8 mouse cellular contexts compared by ENCODE assay signal in genomic region chr3:38886061-38886821, GRCm38 (mm10). TPM values are rescaled to one million over a fixed set of nuclear protein-coding genes. Genes with fewer than 3 reads are reported as not detected.
DNase-seq lines count a peak whose midpoint lies in the region; ATAC-seq lines count a peak whose summit lies in the region.

No protein-coding gene starts in this region.

- no peaks in the 10 kb centered on the region; the same call in 1 of the 2 replicates for H3K27me3 ChIP-seq in kidney, embryonic 14.5 days (ENCODE audit: control insufficient read depth, insufficient read depth, low read length)
- no peaks in the 10 kb centered on the region; the same call in 1 of the 2 replicates for H3K27me3 ChIP-seq in midbrain, embryonic 11.5 days (ENCODE audit: control insufficient read depth, insufficient read depth, low read length)

- ATAC-seq in kidney, embryonic 14.5 days (ENCODE audit: low FRiP score, low TSS enrichment), result no peak; the same call in 1 of the 2 replicates
- ATAC-seq in midbrain, embryonic 11.5 days (ENCODE audit: low FRiP score), result peak; percentile 33

- WGBS in kidney, embryonic 14.5 days, result under 1% methylated on average over 51 of the region's 60 CpGs
- under 1% methylated on average over 60 of the region's 60 CpGs for WGBS in midbrain, embryonic 11.5 days

- H3K27ac ChIP-seq in kidney, embryonic 14.5 days (ENCODE audit: low read depth, low read length), result peak overlapping the region; percentile 93
- peak overlapping the region; percentile 73 for H3K27ac ChIP-seq in midbrain, embryonic 11.5 days (ENCODE audit: low read depth, low read length)

- peak overlapping the region; percentile 92 for H3K4me2 ChIP-seq in kidney, embryonic 14.5 days (replicated peaks; ENCODE audit: low read depth, low read length)
- H3K4me2 ChIP-seq in midbrain, embryonic 11.5 days, result peak overlapping the region; percentile 69

- H3K4me3 ChIP-seq in kidney, embryonic 14.5 days (ENCODE audit: low read length), result peak overlapping the region; percentile 80
- H3K4me3 ChIP-seq in midbrain, embryonic 11.5 days (ENCODE audit: low read depth, low read length), result peak overlapping the region; percentile 82

- H3K36me3 ChIP-seq in kidney, embryonic 14.5 days (ENCODE audit: control insufficient read depth, insufficient read depth, low read length), result peaks cover 24% of the 10 kb centered on the region; the same call in 1 of the 2 replicates
- H3K36me3 ChIP-seq in midbrain, embryonic 11.5 days (ENCODE audit: control insufficient read depth, insufficient read depth, low read length), result peaks cover 14% of the 10 kb centered on the region

- no peaks in the 10 kb centered on the region; the same call in 1 of the 2 replicates for H3K4me1 ChIP-seq in kidney, embryonic 14.5 days (ENCODE audit: control insufficient read depth, insufficient read depth, low read length)
- peaks cover 23% of the 10 kb centered on the region for H3K4me1 ChIP-seq in midbrain, embryonic 11.5 days (ENCODE audit: control insufficient read depth, insufficient read depth, low read length)

- DNase-seq in cerebellum, postnatal 36 days, result peak; percentile 18 to 26
- no peak for DNase-seq in cerebellum, adult 9-11 months
- peak; percentile 6 for DNase-seq in 3134 (ENCODE audit: extremely low read depth, insufficient read length, low spot score)
- DNase-seq in embryo, embryonic 11 days, result peak; percentile 75
- DNase-seq in heart, adult 9 months (ENCODE audit: low spot score in 2 of 2), result peak; percentile 12 to 27
- peak; percentile 98 for DNase-seq in midbrain, embryonic 11.5 days (ENCODE audit: low spot score, missing footprints)
- peak; percentile 49 for DNase-seq in thymus, postnatal 4 days

- H3K9me3 ChIP-seq in kidney, embryonic 14.5 days (ENCODE audit: control insufficient read depth, low read length), result 0 out of 2 replicates have a peak, but pooled peaks cover 8% of the 10 kb centered on the region
- no peaks in the 10 kb centered on the region; the same call in 1 of the 2 replicates for H3K9me3 ChIP-seq in midbrain, embryonic 11.5 days (ENCODE audit: control insufficient read depth, low read length)

- peak overlapping the region; percentile 89 for H3K9ac ChIP-seq in kidney, embryonic 14.5 days (ENCODE audit: low read depth, low read length)
- H3K9ac ChIP-seq in midbrain, embryonic 11.5 days (ENCODE audit: low read length), result peak overlapping the region; percentile 88

RNA-seq across cellular contexts. Expression of gene Fat4, which starts 0.5 kb away (rescaled TPM):
- polyA plus RNA-seq in kidney, embryonic 14.5 days (2014; fragmentation: Nextera tagmentation; extraction: Ambion mirVana), result 10.0 and 14.1 TPM in 2 replicates
- 9.3 and 10.3 TPM in 2 replicates for polyA plus RNA-seq in midbrain, embryonic 11.5 days (2014; fragmentation: Nextera tagmentation; extraction: Ambion mirVana)
